Mouse (Mus musculus): Measurements from ENCODE around the gene Vstm2a. TPM values are rescaled to one million over a fixed set of nuclear protein-coding genes. Genes with fewer than 3 reads are reported as not detected.

Gene Vstm2a
- total RNA-seq, 2 experiments from 2014 or later: not detected

GRCm38 (mm10) chr11:16413077-16413644 lies 155.6 kb downstream of the Vstm2a start:
- intact Hi-C loops (cut with DNase I): loop anchor here (5.0 kb wide), 1 partner anchor 151 kb away; no protein-coding TSS in a partner anchor
- no peak for DNase-seq

GRCm38 (mm10) chr11:16439548-16440251 lies 182.2 kb downstream of the Vstm2a start:
- DNase-seq: no peak
- intact Hi-C loops (cut with DNase I): no loop called here

Data from heart, postnatal 10 days (tissue).